Mouse (Mus musculus): ENCODE measurements around the gene Vps36.

Gene Vps36

GRCm38 (mm10) chr8:22192660-22193431 is at the start of gene Vps36:
TSS of gene Vps36 (plus strand) at chr8:22192809.
- DNase-seq (ENCODE audit: low spot score in 2 of 2), result peak; percentile 83 to 85

GRCm38 (mm10) chr8:22143764-22144491 is 48.7 kb upstream of the Vps36 start:
- DNase-seq (ENCODE audit: low spot score in 2 of 2), result no peak

GRCm38 (mm10) chr8:22145831-22146230 is 46.8 kb upstream of the Vps36 start:
- DNase-seq (ENCODE audit: low spot score in 2 of 2), result no peak

- DNase-seq (ENCODE audit: low spot score in 2 of 2), result no peak
These were observed 44.8 kb upstream of the Vps36 start for GRCm38 (mm10) chr8:22147706-22148366.

GRCm38 (mm10) chr8:22148367-22148740 is 44.3 kb upstream of the Vps36 start:
- DNase-seq (ENCODE audit: low spot score in 2 of 2), result no peak

- DNase-seq (ENCODE audit: low spot score in 2 of 2), result no peak
These were observed 42.8 kb upstream of the Vps36 start for GRCm38 (mm10) chr8:22149643-22150344.

DNA sequence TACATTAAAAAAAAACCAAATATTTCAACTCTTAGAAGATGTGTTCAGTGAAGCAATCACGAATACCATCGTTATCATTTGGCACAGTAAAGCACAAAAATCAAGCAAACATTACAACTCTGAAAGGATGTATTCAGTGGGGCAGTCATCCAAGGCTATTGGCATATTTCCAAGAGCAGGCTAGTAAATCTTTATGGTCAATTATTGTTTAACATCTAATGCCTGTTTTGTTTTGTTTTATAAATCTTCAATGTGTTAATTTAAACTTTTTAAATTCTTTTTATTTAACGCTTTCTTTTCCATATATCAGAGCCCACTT is 42.3 kb upstream of the Vps36 start:
- no peak for DNase-seq (ENCODE audit: low spot score in 2 of 2)

DNA sequence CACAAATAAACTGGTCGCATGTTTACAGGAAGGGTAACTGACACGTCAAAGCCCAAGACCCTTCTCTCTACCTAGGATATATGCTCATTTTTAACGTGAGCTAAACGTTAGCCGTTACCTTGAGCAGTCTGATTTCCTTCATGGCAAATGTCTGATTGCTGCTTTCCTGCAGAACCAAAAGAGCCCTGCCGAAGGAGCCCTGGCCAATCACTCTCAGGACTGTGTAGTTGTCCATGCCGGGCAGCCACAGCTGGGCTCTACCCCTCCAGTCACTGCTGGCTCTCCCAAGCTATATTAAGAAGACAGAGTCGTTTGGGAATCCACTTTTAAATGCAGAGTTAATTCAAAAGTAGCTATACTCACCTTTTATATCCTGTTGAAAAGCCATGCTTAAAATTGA is 30.4 kb upstream of the Vps36 start:
- DNase-seq (ENCODE audit: low spot score in 2 of 2), result no peak

DNA sequence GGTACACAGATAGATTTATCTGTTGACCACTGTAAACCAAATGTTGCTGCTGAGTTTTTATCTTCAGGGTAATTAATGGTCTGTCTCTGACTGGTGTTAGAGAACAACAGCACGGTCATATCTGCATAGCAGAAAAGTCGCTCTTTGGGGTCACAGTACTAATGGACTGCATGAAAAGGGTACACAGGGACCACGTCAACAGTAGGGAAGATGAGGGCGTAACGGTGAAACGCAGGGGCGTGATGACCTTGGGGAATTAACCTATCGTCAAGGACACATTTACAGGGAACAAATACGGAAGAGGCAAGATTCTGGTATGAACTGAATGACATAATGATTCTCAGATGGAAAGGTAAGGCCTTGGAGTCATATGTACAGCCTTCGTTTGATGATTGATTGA is 28.2 kb upstream of the Vps36 start:
- DNase-seq (ENCODE audit: low spot score in 2 of 2), result no peak

DNA sequence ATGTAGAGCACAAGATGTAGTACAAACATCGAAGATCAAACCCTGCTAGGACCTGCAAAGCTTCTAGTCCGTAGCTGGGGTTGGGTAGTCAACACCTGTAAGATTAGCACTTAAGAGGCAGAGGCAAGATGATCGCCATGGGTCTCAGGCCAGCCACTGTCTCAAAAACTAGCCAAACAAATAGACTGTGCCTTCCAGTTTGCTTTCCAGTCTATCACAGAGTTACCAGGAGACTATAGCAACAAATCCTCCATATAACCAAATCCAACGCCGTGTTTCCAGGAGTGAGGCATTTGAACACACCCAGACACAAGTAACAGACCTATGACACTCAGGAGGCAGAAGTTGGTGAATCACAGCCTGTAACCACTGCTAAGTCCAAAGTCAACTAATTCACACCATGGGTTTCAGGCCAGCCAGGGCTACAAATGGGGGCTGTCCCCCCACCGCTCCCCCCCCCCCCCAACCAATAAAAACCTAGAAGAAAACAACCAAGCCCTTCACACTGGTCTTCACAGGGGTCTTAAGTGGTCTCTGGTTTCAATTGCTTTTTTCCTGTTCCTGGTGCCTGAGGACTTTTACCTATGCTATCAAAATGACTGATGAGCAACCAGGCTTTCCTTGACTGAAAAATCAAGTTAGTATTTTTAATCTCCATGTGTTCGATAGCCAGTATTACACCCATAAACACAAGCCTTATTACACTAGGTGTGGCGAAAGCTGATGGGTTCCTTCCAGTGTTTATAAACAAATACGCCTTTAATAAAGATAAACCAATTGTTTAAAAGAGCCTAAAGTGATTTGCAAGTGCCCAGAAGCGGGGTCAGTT is 27.1 kb upstream of the Vps36 start:
- DNase-seq (ENCODE audit: low spot score in 2 of 2), result no peak

- DNase-seq (ENCODE audit: low spot score in 2 of 2), result peak; percentile 45 to 62
These were observed 26.5 kb upstream of the Vps36 start, which contains the start of gene Nek3 for GRCm38 (mm10) chr8:22166080-22166603. TSS of gene Nek3 (minus strand) at chr8:22166435.

- DNase-seq (ENCODE audit: low spot score in 2 of 2), result no peak
These were observed 23.4 kb upstream of the Vps36 start for GRCm38 (mm10) chr8:22169167-22169566.

DNA sequence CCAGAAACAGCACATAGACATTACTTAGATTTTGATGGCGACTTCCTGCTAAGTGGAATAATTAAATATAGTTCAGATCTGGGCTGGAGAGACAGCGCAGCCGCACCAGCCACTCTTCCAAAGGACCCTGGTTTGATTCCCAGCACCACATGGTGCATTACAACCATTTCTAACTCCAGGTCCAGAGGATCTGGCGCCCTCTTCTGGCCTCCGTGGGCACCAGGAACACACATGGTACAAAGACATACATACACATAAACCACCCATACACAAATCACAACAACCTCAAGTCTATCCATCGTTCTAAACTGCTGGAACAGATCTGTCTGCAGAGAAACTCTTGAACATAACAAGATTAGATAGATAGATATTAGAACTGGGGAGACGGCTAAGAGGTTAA is 16.6 kb upstream of the Vps36 start:
- no peak for DNase-seq (ENCODE audit: low spot score in 2 of 2)

- no peak for DNase-seq (ENCODE audit: low spot score in 2 of 2)
These were observed 7.7 kb upstream of the Vps36 start for GRCm38 (mm10) chr8:22184884-22185283.

DNA sequence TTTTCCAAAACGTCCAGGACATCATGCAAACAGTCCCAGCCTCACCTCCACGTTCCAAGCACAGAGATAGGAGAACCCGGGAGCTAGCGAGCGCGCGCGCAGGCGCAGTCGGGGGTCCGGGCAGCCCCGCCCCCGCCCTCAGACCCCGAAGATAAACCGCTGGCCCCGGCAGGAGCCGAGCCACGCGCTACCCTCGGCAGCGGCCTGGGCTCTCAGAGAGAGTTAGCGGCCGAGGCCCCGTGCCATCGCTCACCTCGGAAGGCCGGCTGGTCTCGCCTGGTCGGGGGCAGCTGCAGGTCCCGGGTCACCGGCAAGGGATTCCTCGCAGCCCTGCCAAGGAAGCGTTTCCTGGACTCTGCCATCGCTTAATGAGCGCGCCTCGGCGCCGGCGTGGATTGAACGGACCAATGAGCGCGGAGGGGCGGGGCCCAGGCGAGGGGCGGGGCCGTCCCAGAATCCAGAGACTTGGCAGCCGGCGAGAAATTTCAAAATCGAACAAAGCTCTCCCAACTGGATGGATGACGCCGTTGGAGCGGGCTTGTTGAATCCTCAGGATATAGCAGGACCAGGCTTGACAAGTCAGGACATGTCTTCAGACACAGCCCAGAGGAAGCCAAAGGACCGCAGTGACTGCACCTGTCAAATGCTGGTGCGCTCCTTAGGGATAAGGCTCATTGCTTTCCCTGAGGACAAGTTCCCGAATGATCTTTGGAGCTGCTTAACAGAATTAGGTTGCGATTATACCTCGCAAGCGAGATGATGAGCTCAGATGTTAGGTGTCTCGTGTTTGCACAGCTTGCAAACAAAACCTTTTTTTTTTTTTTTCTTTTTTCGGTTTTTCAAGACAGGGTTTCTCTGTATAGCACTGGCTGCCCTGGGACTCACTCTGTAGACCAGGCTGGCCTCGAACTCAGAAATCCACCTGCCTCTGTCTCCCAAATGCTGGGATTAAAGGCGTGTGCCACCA is 6.9 kb upstream of the Vps36 start, which contains the start of gene Ckap2:
Ckap2 (minus strand) TSS at position 389 of the 967 bp plus-strand sequence.
- DNase-seq (ENCODE audit: low spot score in 2 of 2), result peak; percentile 62 to 69

GRCm38 (mm10) chr8:22193432-22194010 is 912 bp downstream of the Vps36 start:
- DNase-seq (ENCODE audit: low spot score in 2 of 2), result peak in 1 of 2 experiments; percentile 22

GRCm38 (mm10) chr8:22197914-22198313 is 5.3 kb downstream of the Vps36 start:
- no peak for DNase-seq (ENCODE audit: low spot score in 2 of 2)

- DNase-seq (ENCODE audit: low spot score in 2 of 2), result no peak
These were observed 6.9 kb downstream of the Vps36 start for GRCm38 (mm10) chr8:22199481-22199880.

GRCm38 (mm10) chr8:22207535-22207934 is 14.9 kb downstream of the Vps36 start:
- DNase-seq (ENCODE audit: low spot score in 2 of 2), result no peak

Measured in frontal cortex, postnatal 25 days (tissue).